Mouse (Mus musculus) G1E (cell line): ENCODE measurements around the gene Myo3b.

Experiments
- CTCF ChIP-seq: IDR thresholded peaks from 2 replicates; pipeline ENCODE4 v1.5.1; 2012; ENCODE audit warnings: low read depth, low read length, inconsistent platforms, mixed read lengths
- GATA1 ChIP-seq: IDR thresholded peaks from 2 replicates; pipeline ENCODE4 v1.6.1; 2012; ENCODE audit warnings: borderline replicate concordance, low read length, inconsistent platforms, mixed read lengths
- GATA2 ChIP-seq: IDR thresholded peaks from 2 replicates; pipeline ENCODE4 v1.6.1; 2012; ENCODE audit warnings: low read depth, low read length, inconsistent platforms, borderline replicate concordance
- POLR2AphosphoS5 ChIP-seq: IDR thresholded peaks from 2 replicates; pipeline ENCODE4 v1.6.1; 2012; ENCODE audit warnings: low read depth, low read length, inconsistent platforms; ENCODE audit not compliant: insufficient replicate concordance

GRCm38 (mm10) chr2:70352435-70353165, 313.7 kb downstream of the Myo3b start:
- TF ChIP-seq CTCF (no peak), POLR2AphosphoS5 (no peak), GATA1 (no peak), GATA2 (no peak)
